Mouse (Mus musculus) embryonic fibroblast, embryonic 13.5 days (primary cell): ENCODE measurements around the gene Arhgef10l. TPM values are rescaled to one million over a fixed set of nuclear protein-coding genes. Genes with fewer than 3 reads are reported as not detected.

ENCODE experiments used
- H3K27ac ChIP-seq: 2 replicates; pipeline ENCODE4 v1.5.1; 2012; ENCODE audit warnings: low read length, control low read depth, inconsistent platforms; ENCODE audit not compliant: insufficient read depth
- H3K4me1 ChIP-seq: 2 replicates; pipeline ENCODE4 v1.6.1; 2011; ENCODE audit warnings: low read length; ENCODE audit not compliant: control insufficient read depth, insufficient read depth
- H3K4me3 ChIP-seq: 2 replicates; pipeline ENCODE4 v1.5.1; 2011; ENCODE audit warnings: mild to moderate bottlenecking, control low read depth, low read length; ENCODE audit not compliant: insufficient read depth
- CTCF ChIP-seq: IDR thresholded peaks from 2 replicates; pipeline ENCODE4 v1.5.1; 2011; ENCODE audit warnings: mild to moderate bottlenecking, control low read depth, low read length, moderate library complexity, borderline replicate concordance; ENCODE audit not compliant: insufficient read depth
- POLR2A ChIP-seq: IDR thresholded peaks from 2 replicates; pipeline ENCODE4 v1.6.1; 2011; ENCODE audit warnings: low read depth, mild to moderate bottlenecking, control low read depth, low read length, moderate library complexity
- polyA plus RNA-seq: library from polyadenylated mRNA; stranded (reverse); fragments of >200 nt; gene quantifications from 2 replicates; pipeline ENCODE4 v1.2.4, GENCODE M21; 2011; ENCODE audit warnings: low read depth; ENCODE audit not compliant: missing spikeins, insufficient read length

Arhgef10l gene
- polyA plus RNA-seq, 1 experiment: 12.6 TPM

DNA sequence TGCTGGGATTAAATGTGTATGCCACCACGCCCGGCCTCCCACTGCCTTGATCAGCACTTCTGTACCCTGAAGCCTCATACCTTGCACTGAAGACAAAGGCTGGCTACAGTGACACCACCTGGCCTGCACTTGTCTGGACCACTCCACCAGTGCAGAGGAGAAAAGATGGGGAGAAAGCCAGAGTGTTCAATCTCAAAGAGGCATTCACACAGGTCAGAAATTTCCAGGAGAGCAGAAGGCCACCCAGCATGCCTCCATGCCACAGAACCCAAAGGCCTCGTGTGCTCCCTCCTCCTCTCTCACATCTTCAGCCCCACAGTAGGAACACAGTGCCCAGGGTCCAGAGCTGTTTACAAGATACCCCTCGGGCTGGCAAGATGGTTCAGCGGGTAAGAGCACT, 68.4 kb downstream of the Arhgef10l start:
- Histone ChIP-seq H3K4me3 (no peak overlapping the region), H3K4me1 (no peaks in the 10 kb centered on the region), H3K27ac (no peak overlapping the region)
- TF ChIP-seq CTCF: no peak
- no peak for TF ChIP-seq POLR2A

DNA sequence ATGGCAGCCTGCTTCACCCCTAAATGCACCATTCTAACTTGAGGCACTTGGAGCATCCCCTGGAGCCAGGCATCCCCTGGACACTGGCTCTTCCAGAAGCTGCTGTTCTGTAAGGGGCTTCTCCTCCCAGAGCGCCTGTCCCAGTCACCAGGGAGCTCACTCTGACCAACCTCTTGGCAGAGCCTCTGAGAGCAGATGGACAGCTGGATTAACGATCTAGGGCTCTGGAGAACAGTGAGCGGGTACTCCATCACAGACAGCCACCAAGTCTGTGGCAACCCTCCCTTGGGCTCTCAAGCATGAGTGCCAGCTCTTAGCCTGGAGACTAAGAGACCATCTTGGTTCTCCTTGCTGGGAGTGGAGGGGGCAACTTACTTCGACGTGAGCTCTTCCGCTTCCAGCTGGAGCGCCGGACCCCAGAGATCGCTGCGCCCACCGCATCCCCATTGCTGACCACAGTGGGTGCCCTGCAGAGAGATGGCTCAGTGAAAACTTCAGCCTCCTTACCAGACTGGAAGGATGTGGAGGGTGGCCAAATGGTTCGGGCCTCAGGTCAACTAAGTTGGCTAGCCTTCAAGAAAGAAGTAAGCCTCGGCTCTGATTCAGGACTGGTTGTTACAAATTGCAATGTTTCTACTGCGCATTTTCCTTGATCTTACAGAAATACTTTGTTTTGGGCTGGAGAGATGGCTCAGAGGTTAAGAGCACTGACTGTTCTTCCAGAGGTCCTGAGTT, 71.9 kb downstream of the Arhgef10l start:
- Histone ChIP-seq H3K4me1 (no peaks in the 10 kb centered on the region), H3K27ac (no peak overlapping the region), H3K4me3 (no peak overlapping the region)
- TF ChIP-seq POLR2A (no peak), CTCF (no peak)

DNA sequence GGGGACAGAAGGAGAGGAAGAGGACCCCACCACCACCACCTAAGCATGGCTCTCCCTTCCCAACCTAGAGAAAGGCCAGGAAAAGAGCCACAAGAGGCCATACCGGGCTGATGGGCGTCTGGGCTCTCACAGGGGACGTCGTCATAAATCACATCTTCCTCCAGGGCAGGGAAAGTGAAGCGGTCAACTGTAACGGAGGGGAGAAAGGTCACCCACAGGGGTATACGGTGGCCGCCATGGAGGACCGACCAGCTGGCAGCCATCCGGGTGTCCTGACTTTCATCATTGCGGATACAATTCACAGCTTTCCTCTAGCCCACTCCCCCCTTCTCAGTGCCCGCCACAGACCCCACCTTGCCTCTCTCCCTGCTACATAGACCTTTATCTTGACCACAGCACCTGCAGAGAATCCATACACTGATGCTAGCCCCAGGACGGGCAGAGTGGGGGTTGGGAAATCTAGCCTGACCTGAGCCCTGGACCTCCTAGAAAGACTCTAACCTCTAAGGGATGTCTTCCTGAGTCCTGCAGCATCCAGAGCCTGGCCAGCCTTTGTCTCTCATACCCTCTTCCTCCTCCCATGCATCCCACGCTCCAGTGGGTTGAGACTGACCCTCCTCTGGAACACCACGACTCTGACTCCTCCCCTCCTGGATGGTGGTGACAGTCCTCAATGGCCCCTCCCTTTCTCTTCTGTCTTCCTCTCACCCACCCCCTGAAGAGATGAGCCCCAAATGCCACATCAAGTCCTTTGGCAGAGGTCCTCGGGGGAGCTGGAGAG, 72.6 kb downstream of the Arhgef10l start:
- no peak for TF ChIP-seq POLR2A
- TF ChIP-seq CTCF: no peak
- no peaks in the 10 kb centered on the region for H3K4me1 ChIP-seq
- no peak overlapping the region for H3K27ac ChIP-seq
- H3K4me3 ChIP-seq: no peak overlapping the region

DNA sequence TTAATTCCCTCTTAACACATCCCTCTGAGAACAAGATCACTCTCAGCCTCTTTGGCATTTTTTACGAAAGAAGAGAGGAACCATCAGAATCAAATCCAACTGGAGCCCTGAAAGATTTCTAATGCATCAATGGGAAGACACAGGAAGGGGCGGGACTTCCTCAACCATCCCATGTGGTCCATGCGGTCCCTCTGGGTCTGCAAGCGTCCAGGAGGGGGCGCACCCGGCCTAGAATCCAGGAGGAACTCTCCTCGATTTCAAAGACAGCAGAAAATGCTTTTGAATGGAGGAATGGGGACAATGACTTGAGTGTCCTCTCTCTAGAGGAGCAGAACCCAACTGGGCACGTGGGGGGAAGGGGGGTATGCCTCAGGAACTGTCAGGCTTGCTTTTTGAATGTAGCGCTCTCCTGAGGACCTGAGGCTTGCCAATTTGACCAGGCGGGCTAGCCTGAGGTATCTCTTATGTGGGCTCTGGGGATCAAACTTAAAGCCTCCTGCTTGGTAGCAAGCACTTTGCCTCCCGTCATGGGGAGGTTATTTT, 73.5 kb downstream of the Arhgef10l start:
- Histone ChIP-seq H3K27ac (no peak overlapping the region), H3K4me3 (no peak overlapping the region), H3K4me1 (no peaks in the 10 kb centered on the region)
- no peak for TF ChIP-seq POLR2A
- TF ChIP-seq CTCF: peak; percentile 56; the same call in 1 of the 2 replicates

DNA sequence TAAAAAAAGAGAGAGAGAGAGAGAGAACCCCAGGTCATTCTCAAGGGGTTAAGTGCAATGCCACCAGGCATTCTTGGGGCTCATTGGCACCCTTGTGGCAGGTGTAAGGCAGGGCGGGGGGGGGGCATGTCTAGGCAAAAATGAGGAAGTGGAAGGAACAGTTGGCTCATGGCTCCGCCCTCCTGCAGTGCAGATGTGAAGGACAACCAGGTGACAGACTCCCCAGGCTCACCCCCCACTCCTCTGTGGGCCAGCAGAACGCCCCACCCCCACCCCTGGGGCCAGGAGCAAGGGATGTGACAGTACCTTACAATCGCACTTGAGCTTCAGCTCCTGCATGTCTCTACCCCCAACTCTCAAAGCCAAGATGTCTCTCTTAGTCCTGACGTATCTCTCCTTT, 79.3 kb downstream of the Arhgef10l start:
- no peaks in the 10 kb centered on the region for H3K4me1 ChIP-seq
- H3K27ac ChIP-seq: no peak overlapping the region
- no peak overlapping the region for H3K4me3 ChIP-seq
- TF ChIP-seq POLR2A (no peak), CTCF (no peak)

DNA sequence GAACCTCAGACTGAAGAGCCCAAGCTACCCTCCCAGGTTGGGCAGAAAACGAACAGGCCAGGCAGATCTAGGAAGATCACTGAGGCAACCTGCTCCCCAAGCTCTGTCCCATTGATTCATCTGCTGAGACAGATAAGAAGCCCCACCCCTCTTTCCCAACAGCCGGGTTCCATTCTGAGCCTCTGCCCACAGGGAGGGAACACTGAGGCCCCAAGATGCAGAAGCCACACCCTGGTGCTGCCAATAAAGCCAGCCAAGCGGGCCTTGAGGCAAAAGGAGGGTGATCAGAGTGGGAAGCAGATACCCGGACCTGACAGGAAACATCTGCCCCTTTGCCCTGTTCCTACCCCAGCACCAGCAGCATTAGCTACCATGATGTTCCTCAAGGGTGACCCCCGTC, 81.6 kb downstream of the Arhgef10l start:
- H3K4me3 ChIP-seq: no peak overlapping the region
- TF ChIP-seq POLR2A (no peak), CTCF (no peak)
- H3K27ac ChIP-seq: no peak overlapping the region
- H3K4me1 ChIP-seq: no peaks in the 10 kb centered on the region

DNA sequence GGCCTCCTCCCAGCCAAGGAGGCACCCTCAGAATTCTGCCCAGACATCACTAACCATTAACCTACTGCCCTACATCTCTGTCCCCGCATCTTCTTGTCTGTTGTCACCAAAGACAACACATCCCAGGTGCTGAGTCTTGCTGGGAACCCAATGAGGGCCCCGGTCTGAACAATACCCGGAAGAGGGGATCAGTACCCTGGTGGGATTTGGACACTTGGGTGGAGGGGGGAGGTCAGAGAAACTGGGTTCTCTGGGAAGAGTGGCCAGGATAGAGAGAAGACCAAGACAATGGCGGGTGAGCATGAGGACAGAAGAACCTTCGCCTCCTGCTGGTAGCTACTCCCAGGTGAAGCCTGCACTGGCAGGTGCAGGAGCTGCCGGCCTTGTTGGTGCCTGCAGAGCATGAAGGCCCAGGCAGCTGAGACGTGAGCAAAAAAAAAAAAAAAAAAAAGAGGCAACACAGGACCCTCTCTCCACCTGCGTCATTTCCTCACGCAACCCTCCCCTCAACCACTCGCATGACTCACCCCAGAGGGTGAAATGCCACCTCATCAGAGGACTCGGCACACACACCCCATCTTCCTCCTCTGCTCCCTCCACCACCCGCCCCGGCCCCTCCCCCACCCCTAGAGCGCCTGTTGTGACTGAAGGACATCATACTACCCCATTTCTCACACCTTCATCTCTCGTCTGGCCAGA, 83.3 kb downstream of the Arhgef10l start:
- H3K27ac ChIP-seq: no peak overlapping the region
- TF ChIP-seq POLR2A (no peak), CTCF (no peak)
- no peaks in the 10 kb centered on the region for H3K4me1 ChIP-seq
- H3K4me3 ChIP-seq: no peak overlapping the region

DNA sequence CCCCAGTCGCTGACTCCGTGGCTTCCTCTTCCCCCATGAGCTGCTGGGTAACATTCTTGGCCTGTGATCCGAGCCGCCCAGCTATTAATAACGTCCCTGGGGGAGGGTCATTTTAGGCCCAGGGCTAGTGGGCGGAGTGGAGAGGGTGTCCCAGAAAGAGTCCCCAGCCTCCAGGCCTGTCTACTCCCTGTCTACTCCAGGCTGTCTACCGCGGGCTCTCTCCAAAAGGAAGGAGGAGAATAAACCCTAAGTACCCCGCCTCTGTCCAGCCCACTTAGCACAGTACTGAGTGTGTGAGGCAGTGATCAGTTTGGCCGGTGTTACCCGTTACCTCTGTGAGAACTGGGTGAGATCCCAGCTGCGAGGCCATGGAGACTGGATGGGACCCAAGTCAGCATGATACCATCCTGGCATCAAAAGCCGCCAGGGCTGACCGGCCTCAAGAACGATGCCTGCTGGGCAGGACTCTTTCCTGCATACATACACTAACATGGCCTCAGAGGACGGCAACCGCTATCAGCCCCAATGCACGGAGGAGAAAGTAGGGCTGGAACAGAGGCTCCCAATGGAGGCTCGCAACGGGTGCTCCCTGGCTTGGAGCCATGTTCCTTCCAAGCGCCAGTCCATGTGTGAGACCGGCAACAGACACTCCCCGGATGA, 84.0 kb downstream of the Arhgef10l start:
- no peak overlapping the region for H3K4me3 ChIP-seq
- TF ChIP-seq CTCF: no peak
- TF ChIP-seq POLR2A: no peak
- no peak overlapping the region for H3K27ac ChIP-seq
- no peaks in the 10 kb centered on the region for H3K4me1 ChIP-seq

DNA sequence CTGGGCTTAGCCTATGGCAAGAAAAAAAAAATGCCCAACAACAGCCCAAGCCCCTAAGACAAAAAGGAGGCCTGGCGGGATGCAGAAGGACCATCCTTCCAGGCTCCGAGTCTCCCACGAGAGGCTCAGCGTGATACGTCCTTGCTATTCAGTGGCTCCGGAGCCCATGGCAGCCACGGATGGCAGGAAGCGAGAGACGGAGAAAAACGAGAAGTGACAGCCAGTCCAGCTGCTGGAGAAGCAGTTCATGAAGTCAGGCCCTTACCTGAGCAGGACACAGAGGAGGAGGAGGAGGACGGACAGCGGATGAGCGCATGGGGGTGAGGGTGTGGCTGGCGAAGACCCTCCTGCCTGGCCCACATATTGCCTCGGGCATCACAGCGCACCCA, 84.5 kb downstream of the Arhgef10l start:
- Histone ChIP-seq H3K4me3 (no peak overlapping the region), H3K4me1 (no peaks in the 10 kb centered on the region), H3K27ac (no peak overlapping the region)
- TF ChIP-seq POLR2A (no peak), CTCF (no peak)
